Mouse (Mus musculus) kidney, postnatal 0 days (tissue): ENCODE measurements at regions not wholly inside any gene's neighbourhood (a gene's known extent, or its start where the extent isn't known, plus 50 kb on each side); places are given as distances from the start of the nearest gene placed in this dataset.

ENCODE experiments used
- ATAC-seq: fragments of 200-750 bp; cut with Nextera tagmentation; replicated peaks from 2 replicates; pipeline ENCODE4 v1.8.0; 2017; ENCODE audit warnings: low read depth, moderate number of reproducible peaks, moderate TSS enrichment, moderate library complexity; ENCODE audit not compliant: low FRiP score
- DNase-seq: peaks from one replicate; pipeline ENCODE4 v3.0.0-alpha.2; 2016; ENCODE audit warnings: low spot score
- H3K27ac ChIP-seq: fragments of 300-500 bp; sonication (generic); 2 replicates; pipeline ENCODE4 v1.5.1; 2014; ENCODE audit warnings: mild to moderate bottlenecking
- H3K27me3 ChIP-seq: fragments of 300-500 bp; sonication (generic); 2 replicates; pipeline ENCODE4 v1.6.1; 2014; ENCODE audit warnings: low read length, mixed read lengths; ENCODE audit not compliant: insufficient read depth
- H3K36me3 ChIP-seq: fragments of 300-500 bp; sonication (generic); 2 replicates; pipeline ENCODE4 v1.6.1; 2014; ENCODE audit warnings: low read length, mixed read lengths; ENCODE audit not compliant: insufficient read depth
- H3K4me1 ChIP-seq: fragments of 300-500 bp; sonication (generic); replicated peaks from 2 replicates; pipeline ENCODE4 v1.6.1; 2014; ENCODE audit warnings: antibody characterized with exemption, low read length, mixed read lengths; ENCODE audit not compliant: insufficient read depth
- H3K4me2 ChIP-seq: fragments of 300-500 bp; sonication (generic); 2 replicates; pipeline ENCODE4 v1.6.1; 2014; ENCODE audit warnings: mild to moderate bottlenecking, low read length, moderate library complexity, mixed read lengths
- H3K4me3 ChIP-seq: fragments of 300-500 bp; sonication (generic); replicated peaks from 2 replicates; pipeline ENCODE4 v1.5.1; 2014; ENCODE audit warnings: low read depth, low read length
- H3K9ac ChIP-seq: fragments of 300-500 bp; sonication (generic); 2 replicates; pipeline ENCODE4 v1.6.1; 2014; ENCODE audit warnings: low read depth, low read length
- H3K9me3 ChIP-seq: fragments of 300-500 bp; sonication (generic); replicated peaks from 2 replicates; pipeline ENCODE4 v1.6.1; 2016; ENCODE audit warnings: low read length, inconsistent platforms, mixed read lengths
- CTCF ChIP-seq: IDR thresholded peaks from 2 replicates; pipeline ENCODE4 v1.5.1; 2016; ENCODE audit warnings: antibody characterized with exemption, low read depth, mild to moderate bottlenecking, moderate library complexity
- WGBS: fragments of 180-500 bp; shearing (Covaris S2); extraction: QIAGEN DNeasy Blood & Tissue Kit; methylation state at CpG from one replicate; pipeline ENCODE4 v1.1.7; 2014; 5-methylcytosine and 5-hydroxymethylcytosine counted together

DNA sequence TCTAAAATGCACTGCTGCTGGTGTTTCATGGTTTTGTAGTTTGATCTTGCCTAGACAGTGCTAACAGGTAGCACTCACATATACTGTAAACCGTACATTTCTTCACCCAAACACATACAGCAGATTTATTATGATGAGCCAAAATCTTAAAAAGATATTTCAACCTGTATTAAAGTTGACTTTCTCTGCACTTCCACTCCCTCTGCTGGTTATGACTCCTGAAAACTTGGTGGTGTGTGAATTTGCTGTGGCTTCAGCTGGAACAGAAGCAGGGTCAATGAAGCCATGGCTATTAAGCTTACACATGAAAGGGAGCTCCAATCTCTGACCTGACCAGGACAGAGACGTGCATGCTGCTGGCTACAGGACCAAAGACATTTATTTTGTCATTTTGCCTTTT, 202.2 kb upstream of the Gm49339 start:
- DNase-seq = no peak
- 45% methylated on average over 2 of the region's 2 CpGs for WGBS
- no peak overlapping the region for H3K27ac ChIP-seq
- no peaks in the 10 kb centered on the region for H3K36me3 ChIP-seq
- no peaks in the 10 kb centered on the region for H3K4me1 ChIP-seq
- no peaks in the 10 kb centered on the region for H3K27me3 ChIP-seq
- H3K9ac ChIP-seq = no peak overlapping the region
- no peak overlapping the region for H3K4me3 ChIP-seq
- no peaks in the 10 kb centered on the region for H3K9me3 ChIP-seq
- ATAC-seq = no peak
- no peak overlapping the region for H3K4me2 ChIP-seq
- peak; percentile 51 for TF ChIP-seq CTCF

GRCm38 (mm10) chr10:51282451-51282850, 198.0 kb upstream of the Gm49339 start:
- no peak overlapping the region for H3K4me2 ChIP-seq
- no peak overlapping the region for H3K27ac ChIP-seq
- 68% methylated on average over 1 of the region's 1 CpGs for WGBS
- H3K4me3 ChIP-seq = no peak overlapping the region
- H3K9me3 ChIP-seq = no peaks in the 10 kb centered on the region
- no peak for TF ChIP-seq CTCF
- no peaks in the 10 kb centered on the region for H3K36me3 ChIP-seq
- ATAC-seq (no peak), DNase-seq (peak; percentile 1)
- no peaks in the 10 kb centered on the region for H3K4me1 ChIP-seq
- no peaks in the 10 kb centered on the region for H3K27me3 ChIP-seq
- no peak overlapping the region for H3K9ac ChIP-seq

GRCm38 (mm10) chr10:51284538-51284937, 195.9 kb upstream of the Gm49339 start:
- ATAC-seq (no peak), DNase-seq (no peak)
- Histone ChIP-seq H3K9ac (no peak overlapping the region), H3K4me2 (no peak overlapping the region), H3K4me1 (no peaks in the 10 kb centered on the region), H3K9me3 (no peaks in the 10 kb centered on the region), H3K27me3 (no peaks in the 10 kb centered on the region), H3K36me3 (no peaks in the 10 kb centered on the region), H3K27ac (no peak overlapping the region), H3K4me3 (no peak overlapping the region)
- no peak for TF ChIP-seq CTCF

DNA sequence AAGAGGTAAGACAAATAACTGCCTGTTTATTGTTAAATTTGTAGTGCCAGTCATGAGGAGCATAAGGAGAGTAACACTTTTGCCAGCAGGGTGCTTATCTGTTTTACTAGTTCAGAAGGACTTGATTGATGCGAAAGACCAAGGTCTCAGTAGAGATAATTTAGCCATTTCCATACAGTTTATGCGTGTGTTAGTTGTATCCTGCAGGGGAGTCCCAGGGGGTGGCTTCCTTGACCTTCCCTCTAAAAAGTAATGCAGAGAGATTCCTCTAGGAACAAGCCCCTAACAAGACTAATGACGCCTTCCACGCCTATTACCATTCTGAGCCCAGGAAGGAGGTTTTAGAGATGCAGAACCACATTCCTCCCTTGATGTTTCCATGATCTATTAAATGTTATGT, 192.6 kb upstream of the Gm49339 start:
- no peak overlapping the region for H3K9ac ChIP-seq
- no peak overlapping the region for H3K4me3 ChIP-seq
- no peaks in the 10 kb centered on the region for H3K9me3 ChIP-seq
- H3K27ac ChIP-seq = no peak overlapping the region
- ATAC-seq (no peak), DNase-seq (no peak)
- H3K4me2 ChIP-seq = no peak overlapping the region
- H3K27me3 ChIP-seq = no peaks in the 10 kb centered on the region
- H3K4me1 ChIP-seq = no peaks in the 10 kb centered on the region
- H3K36me3 ChIP-seq = no peaks in the 10 kb centered on the region
- 48% methylated on average over 4 of the region's 4 CpGs for WGBS
- no peak for TF ChIP-seq CTCF

- Histone ChIP-seq H3K9me3 (no peaks in the 10 kb centered on the region), H3K9ac (no peak overlapping the region), H3K4me3 (no peak overlapping the region), H3K36me3 (no peaks in the 10 kb centered on the region), H3K27ac (no peak overlapping the region), H3K4me1 (no peaks in the 10 kb centered on the region), H3K4me2 (no peak overlapping the region), H3K27me3 (no peaks in the 10 kb centered on the region)
- ATAC-seq (no peak), DNase-seq (peak; percentile 48)
- TF ChIP-seq CTCF = peak; percentile 69
- WGBS = 45% methylated on average over 5 of the region's 5 CpGs
Measured at GRCm38 (mm10) chr10:51291412-51292207, 188.8 kb upstream of the Gm49339 start.

GRCm38 (mm10) chr10:51312814-51313213, 167.6 kb upstream of the Gm49339 start:
- no peaks in the 10 kb centered on the region for H3K4me1 ChIP-seq
- no peak overlapping the region for H3K9ac ChIP-seq
- H3K4me2 ChIP-seq = no peak overlapping the region
- no peak for TF ChIP-seq CTCF
- no peak overlapping the region for H3K27ac ChIP-seq
- H3K9me3 ChIP-seq = no peaks in the 10 kb centered on the region
- no peaks in the 10 kb centered on the region for H3K36me3 ChIP-seq
- H3K27me3 ChIP-seq = no peaks in the 10 kb centered on the region
- ATAC-seq = no peak
- no peak for DNase-seq
- no peak overlapping the region for H3K4me3 ChIP-seq

GRCm38 (mm10) chr10:51320207-51320606, 160.2 kb upstream of the Gm49339 start:
- Histone ChIP-seq H3K27ac (no peak overlapping the region), H3K4me3 (no peak overlapping the region), H3K36me3 (no peaks in the 10 kb centered on the region), H3K9ac (no peak overlapping the region), H3K4me1 (no peaks in the 10 kb centered on the region), H3K9me3 (no peaks in the 10 kb centered on the region), H3K4me2 (no peak overlapping the region), H3K27me3 (no peaks in the 10 kb centered on the region)
- 8% methylated on average over 2 of the region's 2 CpGs for WGBS
- DNase-seq (peak; percentile 9), ATAC-seq (no peak)
- no peak for TF ChIP-seq CTCF
